Mouse (Mus musculus) neutrophil, adult 65 days (primary cell): ENCODE data around the gene Cep89. TPM values are rescaled to one million over a fixed set of nuclear protein-coding genes. Genes with fewer than 3 reads are reported as not detected.

ENCODE experiments used
- total RNA-seq: library from RNA; stranded (reverse); gene quantifications from 2 replicates; pipeline ENCODE4 v1.2.4, GENCODE M21; 2023

Gene Cep89
- total RNA-seq, result 12.4 and 14.7 TPM in 2 replicates

DNA sequence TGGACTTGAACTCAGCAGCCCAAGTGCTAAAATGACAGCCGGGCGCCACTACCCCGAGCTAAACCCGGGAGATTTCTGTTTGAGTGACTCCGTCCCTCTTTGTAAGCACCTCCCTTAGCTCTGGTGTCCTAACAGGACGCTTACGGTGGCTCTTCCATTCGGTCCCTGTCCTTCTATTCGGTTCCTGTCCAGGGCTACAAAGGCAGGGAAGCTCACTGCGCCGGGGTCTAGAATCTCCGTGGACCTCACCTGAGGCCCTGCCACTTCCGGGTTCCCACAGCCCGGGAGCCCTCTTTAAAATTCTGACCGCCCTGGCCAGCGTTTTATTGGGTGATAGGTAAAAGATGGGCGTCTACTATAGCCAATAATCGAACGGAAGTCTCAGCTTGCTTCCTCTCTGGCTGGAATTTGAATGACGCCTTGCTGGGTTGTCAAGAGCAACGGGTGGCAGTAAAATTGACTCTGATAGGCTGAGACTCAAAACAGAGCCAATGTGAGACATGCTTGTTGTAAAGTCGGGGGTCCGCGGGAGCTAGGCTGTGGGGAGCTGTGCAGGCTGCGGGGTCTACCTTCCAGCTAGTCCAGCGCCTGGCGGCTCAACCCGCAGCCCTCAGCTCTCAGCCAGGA is at the start of gene Cep89, which contains the start of gene Faap24:
Cep89 (plus strand) TSS at position 494 of the 627 bp plus-strand sequence.
Faap24 (minus strand) TSS at position 295 of the 627 bp plus-strand sequence.

DNA sequence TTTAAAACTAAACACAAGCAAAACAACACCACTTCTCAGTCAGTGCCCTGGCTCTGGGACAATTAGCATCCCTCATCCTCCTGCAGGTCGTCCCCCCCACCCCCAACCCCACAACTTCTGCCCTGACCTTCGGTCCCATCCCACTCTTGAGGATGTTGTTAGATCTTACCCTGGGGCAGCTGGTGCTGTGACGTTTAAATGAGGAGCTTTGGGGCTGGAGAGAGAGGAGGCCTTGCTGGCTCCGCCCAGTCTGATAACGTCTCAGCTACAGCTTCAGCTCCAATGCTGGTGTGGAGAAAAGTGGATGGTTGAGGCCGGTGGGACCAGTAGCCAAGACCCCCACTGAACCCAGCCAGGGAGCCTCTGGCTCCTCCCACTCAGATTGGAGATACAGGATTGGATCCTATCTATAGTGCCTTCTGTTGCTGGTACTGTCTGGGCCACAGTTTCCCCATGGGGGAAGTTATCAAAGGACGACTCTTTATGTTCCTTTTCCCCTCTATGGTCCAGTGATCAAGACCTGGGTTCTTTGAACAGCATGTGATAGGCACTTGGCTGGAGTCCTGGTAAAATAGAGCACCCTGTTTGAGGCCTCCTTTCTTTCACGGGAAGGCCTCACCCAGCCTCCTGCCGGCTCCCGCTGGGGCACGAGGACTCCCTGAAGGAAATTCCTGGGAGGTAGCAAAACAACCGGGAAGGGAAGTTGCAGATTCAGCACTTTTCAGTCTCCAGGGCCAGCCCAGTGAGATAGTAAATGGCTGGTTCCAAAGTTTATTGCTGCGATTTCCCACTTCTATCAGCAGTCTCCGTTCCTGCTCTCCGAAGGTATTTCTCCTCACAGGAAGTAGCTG is 51.4 kb downstream of the Cep89 start, which contains the start of gene Slc7a9:
Slc7a9 (plus strand) TSS at position 801 of the 851 bp plus-strand sequence.

Other genes with a start within 250 kb of the Cep89 start
- gene Slc7a10, start 210.7 kb upstream of the Cep89 start, total RNA-seq, result not detected in 2 replicates
- gene Lrp3, start 181.5 kb upstream of the Cep89 start, total RNA-seq, result not detected in 2 replicates
- gene Gpatch1, start 78.6 kb upstream of the Cep89 start, total RNA-seq, result 3.9 and 4.8 TPM in 2 replicates
- 0.34 TPM in 1 of 2 replicates, not detected in the other for gene Rhpn2, start 62.9 kb upstream of the Cep89 start, total RNA-seq
- gene Faap24, start 199 bp upstream of the Cep89 start, total RNA-seq, result 7.7 and 9.0 TPM in 2 replicates
- not detected in 2 replicates for gene Slc7a9, start 51.8 kb downstream of the Cep89 start, total RNA-seq
- gene Tdrd12, start 140.7 kb downstream of the Cep89 start, total RNA-seq, result not detected in 2 replicates
- 7.1 and 10.2 TPM in 2 replicates for gene Nudt19, start 159.3 kb downstream of the Cep89 start, total RNA-seq
- 0.07 and 0.13 TPM in 2 replicates for gene Rgs9bp, start 188.5 kb downstream of the Cep89 start, total RNA-seq
- gene Ankrd27, start 189.2 kb downstream of the Cep89 start, total RNA-seq, result 26.7 and 40.9 TPM in 2 replicates